Mouse (Mus musculus) left cerebral cortex, adult 11 months (tissue): ENCODE measurements around the gene Olfr843.

ENCODE experiments used
- DNase-seq: peaks from one replicate; pipeline ENCODE4 v3.0.0; 2022; ENCODE audit warnings: low spot score

Gene Olfr843

DNA sequence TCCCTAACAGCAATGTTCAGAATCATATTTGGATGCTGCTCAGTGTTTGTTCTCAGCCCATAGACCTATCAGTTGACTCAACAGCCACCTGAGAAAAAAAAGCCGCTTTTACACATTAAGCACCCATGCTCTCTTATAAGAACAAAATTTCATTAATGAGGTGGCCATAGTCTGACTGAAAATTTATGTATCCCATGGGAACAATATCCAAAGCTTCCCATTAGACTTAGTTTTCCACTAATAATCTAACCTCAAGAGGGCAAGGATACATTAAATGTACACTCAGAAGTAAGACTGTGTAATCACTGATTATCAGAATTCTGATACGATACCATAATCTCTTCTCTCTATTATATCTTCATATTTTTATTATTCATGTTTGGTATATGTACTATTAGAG is at the start of gene Olfr843:
Olfr843 (minus strand) TSS at position 101 of the 400 bp plus-strand sequence.
- DNase-seq, result no peak
